Mouse (Mus musculus) embryonic facial prominence, embryonic 10.5 days (tissue): Measurements from ENCODE around the gene Ndufs6. TPM values are rescaled to one million over a fixed set of nuclear protein-coding genes. Genes with fewer than 3 reads are reported as not detected.
A peak's percentile ranks its signal among the peaks of the same experiment; 100 is the strongest.

ENCODE experiments used
- DNase-seq: peaks from one replicate; pipeline ENCODE4 v3.0.0-alpha.2; 2017; ENCODE audit warnings: low spot score
- H3K27ac ChIP-seq: fragments of 300-500 bp; sonication (generic); replicated peaks from 2 replicates; pipeline ENCODE4 v1.5.1; 2016; ENCODE audit warnings: mild to moderate bottlenecking
- H3K27me3 ChIP-seq: fragments of 300-500 bp; sonication (generic); replicated peaks from 2 replicates; pipeline ENCODE4 v1.6.1; 2016; ENCODE audit warnings: low read depth, mild to moderate bottlenecking; ENCODE audit not compliant: poor library complexity, severe bottlenecking
- H3K36me3 ChIP-seq: fragments of 300-500 bp; sonication (generic); replicated peaks from 2 replicates; pipeline ENCODE4 v1.6.1; 2016; ENCODE audit warnings: mild to moderate bottlenecking, moderate library complexity
- H3K4me1 ChIP-seq: fragments of 300-500 bp; sonication (generic); 2 replicates; pipeline ENCODE4 v1.6.1; 2016
- H3K4me3 ChIP-seq: fragments of 300-500 bp; sonication (generic); 2 replicates; pipeline ENCODE4 v1.5.1; 2016; ENCODE audit warnings: mild to moderate bottlenecking, moderate library complexity
- H3K9me3 ChIP-seq: fragments of 300-500 bp; sonication (generic); 2 replicates; pipeline ENCODE4 v1.6.1; 2016; ENCODE audit warnings: mild to moderate bottlenecking
- WGBS: fragments of 180-500 bp; shearing (Covaris S2); methylation state at CpG from one replicate; pipeline ENCODE4 v1.1.7; 2016; 5-methylcytosine and 5-hydroxymethylcytosine counted together
- polyA plus RNA-seq: library from polyadenylated mRNA; unstranded; fragments of >200 nt; fragmentation: Nextera tagmentation; extraction: Ambion mirVana; gene quantifications from 2 replicates; pipeline ENCODE4 v1.2.1, GENCODE M21; 2016

The Ndufs6 gene
- polyA plus RNA-seq, 1 experiment from 2014 or later = 401 TPM

DNA sequence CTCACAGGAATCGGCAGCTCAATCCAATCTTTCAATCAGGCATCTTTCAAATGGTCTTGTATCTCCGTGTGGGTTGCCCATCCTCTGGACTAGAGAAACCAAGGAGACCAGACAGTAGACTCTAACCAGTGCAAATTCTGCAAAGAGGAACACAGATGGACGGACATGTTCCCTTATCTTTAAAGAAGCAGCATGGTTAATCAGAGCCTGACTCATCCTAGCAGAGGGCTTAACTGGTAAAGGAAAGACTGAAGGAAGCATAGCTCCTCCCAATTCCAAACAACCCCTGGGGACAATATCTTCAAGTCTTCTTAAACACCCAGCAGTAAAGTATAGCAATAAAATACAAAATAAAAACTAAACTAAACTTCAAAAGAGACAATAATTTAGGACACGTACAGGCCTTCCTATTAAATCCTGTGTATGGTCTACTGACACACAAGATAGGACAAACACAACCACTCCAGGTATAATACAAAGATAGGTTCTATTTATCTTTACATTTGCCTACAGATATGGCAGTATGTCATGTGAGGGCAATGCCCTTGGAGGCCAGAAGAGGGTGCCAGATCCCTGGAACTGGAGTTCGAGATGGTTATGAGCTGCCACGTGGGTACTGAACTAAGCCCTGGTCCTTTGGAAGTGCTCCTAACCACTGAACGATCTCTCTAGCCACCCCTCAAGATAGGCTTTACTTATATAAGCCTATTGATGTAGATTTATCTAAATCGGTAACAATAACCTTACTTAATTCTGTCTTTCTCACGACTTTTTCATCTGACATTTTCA is 17.0 kb upstream of the Ndufs6 start:
- Histone ChIP-seq H3K36me3 (no peaks in the 10 kb centered on the region), H3K4me3 (no peak overlapping the region), H3K9me3 (no peaks in the 10 kb centered on the region), H3K27me3 (no peaks in the 10 kb centered on the region), H3K4me1 (peaks cover 28% of the 10 kb centered on the region), H3K27ac (peak overlapping the region; percentile 63)
- no peak for DNase-seq
- 81% methylated on average over 9 of the region's 9 CpGs for WGBS

DNA sequence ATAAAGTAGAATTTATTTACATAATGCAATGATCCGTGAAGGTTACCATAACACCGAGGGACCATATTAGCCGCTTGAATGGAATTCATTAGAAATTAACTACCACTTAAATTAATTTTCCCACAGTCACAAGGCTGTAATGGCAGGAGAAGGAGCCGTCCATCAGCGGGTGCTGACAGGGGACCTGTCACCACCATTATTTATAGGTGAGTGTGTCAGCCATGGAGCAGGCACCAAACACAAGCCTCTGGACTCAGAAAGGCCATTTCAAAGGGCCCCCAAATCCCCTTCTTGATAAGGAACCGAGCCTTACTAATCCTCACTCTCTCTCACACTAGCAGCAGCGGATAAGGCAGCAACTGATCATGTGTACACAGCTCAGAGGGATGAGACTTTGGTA is 8.4 kb upstream of the Ndufs6 start:
- H3K36me3 ChIP-seq = no peaks in the 10 kb centered on the region; the same call in 1 of the 2 replicates
- H3K4me3 ChIP-seq = no peak overlapping the region
- H3K27me3 ChIP-seq = no peaks in the 10 kb centered on the region
- H3K9me3 ChIP-seq = no peaks in the 10 kb centered on the region
- peaks cover 17% of the 10 kb centered on the region for H3K4me1 ChIP-seq
- WGBS = 74% methylated on average over 7 of the region's 7 CpGs
- no peak for DNase-seq
- H3K27ac ChIP-seq = no peak overlapping the region

DNA sequence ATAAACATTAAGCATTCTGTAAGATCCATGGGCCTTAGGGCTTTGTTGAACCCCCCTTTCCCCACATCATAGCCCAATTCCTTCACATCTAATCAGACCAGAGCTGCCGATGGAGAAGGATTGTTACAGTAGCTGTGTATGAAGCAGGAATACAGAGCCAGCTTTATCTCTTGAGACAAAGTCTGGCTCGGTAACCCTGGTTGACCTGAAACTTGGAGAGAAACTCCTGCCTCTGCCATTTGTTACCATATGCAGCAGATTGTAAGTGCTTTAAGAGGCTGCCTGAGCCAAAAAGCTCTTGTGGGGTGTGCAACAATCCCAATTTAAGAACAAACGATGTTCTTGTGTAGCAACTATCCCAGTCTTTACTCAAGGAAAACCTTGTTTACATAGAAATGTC is 3.4 kb upstream of the Ndufs6 start:
- no peak for DNase-seq
- no peaks in the 10 kb centered on the region for H3K27me3 ChIP-seq
- H3K9me3 ChIP-seq = no peaks in the 10 kb centered on the region
- H3K4me3 ChIP-seq = peak overlapping the region; percentile 93
- H3K36me3 ChIP-seq = no peaks in the 10 kb centered on the region; the same call in 1 of the 2 replicates
- WGBS = 74% methylated on average over 3 of the region's 3 CpGs
- H3K27ac ChIP-seq = peak overlapping the region; percentile 91; the same call in 1 of the 2 replicates
- peaks cover 32% of the 10 kb centered on the region for H3K4me1 ChIP-seq

DNA sequence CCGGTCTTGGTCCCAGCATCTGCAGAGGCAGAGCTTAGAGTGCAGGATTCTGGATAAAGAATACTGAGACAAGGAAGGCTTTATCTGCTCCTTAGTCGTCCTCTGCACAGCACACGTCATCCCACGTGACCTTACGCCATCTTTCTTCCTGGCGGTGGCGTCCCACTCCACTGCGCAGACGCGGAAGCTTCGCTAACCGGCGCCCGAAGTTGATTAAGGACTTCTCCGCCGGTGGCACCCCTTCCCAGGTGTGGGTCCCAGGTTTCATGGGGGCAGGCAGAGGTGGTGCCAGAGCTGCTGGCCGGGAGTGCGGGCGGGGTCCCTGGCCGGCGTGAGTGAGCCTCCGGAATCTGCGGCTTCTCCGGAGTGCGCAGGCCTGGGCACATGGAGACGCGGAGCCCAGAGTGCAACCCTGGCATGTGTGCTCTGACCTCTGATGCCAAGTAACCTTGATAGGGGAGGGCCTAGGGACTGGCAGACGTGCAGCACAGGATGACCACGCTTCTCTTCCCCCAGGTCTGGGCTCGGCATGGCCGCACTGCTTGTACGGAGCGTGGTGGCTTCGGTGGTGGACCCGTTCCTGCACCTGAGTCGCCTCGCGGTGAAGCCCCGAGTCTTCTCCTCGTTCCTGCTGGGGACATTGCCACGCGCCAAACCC is 2.6 kb upstream of the Ndufs6 start:
- no peaks in the 10 kb centered on the region for H3K9me3 ChIP-seq
- peak overlapping the region; percentile 93 for H3K4me3 ChIP-seq
- H3K27me3 ChIP-seq = no peaks in the 10 kb centered on the region
- H3K4me1 ChIP-seq = peaks cover 32% of the 10 kb centered on the region
- peaks cover 7% of the 10 kb centered on the region for H3K36me3 ChIP-seq
- peak; percentile 86 for DNase-seq
- under 1% methylated on average over 42 of the region's 42 CpGs for WGBS
- H3K27ac ChIP-seq = peak overlapping the region; percentile 91

GRCm38 (mm10) chr13:73323406-73323805 is 4.9 kb downstream of the Ndufs6 start:
- WGBS = 96% methylated on average over 4 of the region's 4 CpGs
- Histone ChIP-seq H3K27me3 (no peaks in the 10 kb centered on the region), H3K27ac (no peak overlapping the region), H3K4me3 (no peak overlapping the region), H3K4me1 (peaks cover 7% of the 10 kb centered on the region), H3K9me3 (no peaks in the 10 kb centered on the region), H3K36me3 (peaks cover 82% of the 10 kb centered on the region)
- DNase-seq = no peak

GRCm38 (mm10) chr13:73322626-73323025 is 5.7 kb downstream of the Ndufs6 start:
- Histone ChIP-seq H3K4me1 (peaks cover 4% of the 10 kb centered on the region), H3K27ac (no peak overlapping the region), H3K9me3 (peaks cover 3% of the 10 kb centered on the region; the same call in 1 of the 2 replicates), H3K36me3 (peaks cover 90% of the 10 kb centered on the region), H3K4me3 (no peak overlapping the region), H3K27me3 (no peaks in the 10 kb centered on the region)
- 85% methylated on average over 10 of the region's 10 CpGs for WGBS
- no peak for DNase-seq

- Histone ChIP-seq H3K4me1 (no peaks in the 10 kb centered on the region), H3K9me3 (peaks cover 10% of the 10 kb centered on the region; the same call in 1 of the 2 replicates), H3K27me3 (no peaks in the 10 kb centered on the region), H3K36me3 (peaks cover 94% of the 10 kb centered on the region), H3K27ac (no peak overlapping the region), H3K4me3 (no peak overlapping the region)
- WGBS = 97% methylated on average over 4 of the region's 4 CpGs
- DNase-seq = no peak
Observed at GRCm38 (mm10) chr13:73320048-73320447, 8.3 kb downstream of the Ndufs6 start.

DNA sequence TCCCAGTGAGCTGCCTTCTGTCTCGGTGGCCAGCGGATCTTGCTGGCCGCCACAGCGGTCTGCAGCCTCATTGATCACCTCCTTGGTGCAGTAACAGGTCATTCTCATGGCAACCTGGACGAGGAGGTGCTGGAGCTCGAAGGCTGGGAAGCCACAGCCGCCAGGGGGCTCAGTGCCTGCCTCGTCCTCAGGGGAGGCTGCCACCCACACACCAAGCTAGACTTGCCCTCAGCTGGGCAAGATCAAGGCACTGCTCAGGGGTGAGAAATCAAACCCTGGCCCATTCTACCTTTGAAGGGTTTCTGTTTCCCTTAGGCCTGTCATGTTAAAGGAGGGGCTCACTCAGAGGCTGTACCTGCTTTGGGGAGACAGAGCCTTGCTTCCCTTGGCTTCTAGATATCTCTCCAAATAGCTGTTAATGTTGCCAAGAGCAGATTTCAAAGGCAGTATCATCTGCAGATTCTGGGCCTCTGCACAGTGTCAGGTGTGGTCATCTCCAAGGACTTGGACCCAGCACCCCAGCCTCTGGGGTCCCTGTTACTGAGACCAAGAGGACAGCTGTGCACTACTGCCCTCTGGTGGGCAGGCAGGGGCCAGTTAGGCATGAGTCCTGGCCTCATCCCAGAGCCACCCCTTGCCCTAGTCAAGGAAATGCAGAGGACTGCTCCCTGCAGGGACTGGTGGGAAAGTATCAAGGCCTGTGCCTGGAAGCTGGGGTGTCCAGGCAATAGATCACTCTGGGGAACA is 18.0 kb downstream of the Ndufs6 start:
- peaks cover 7% of the 10 kb centered on the region; the same call in 1 of the 2 replicates for H3K4me1 ChIP-seq
- no peak overlapping the region for H3K4me3 ChIP-seq
- H3K36me3 ChIP-seq = 0 out of 2 replicates have a peak, but pooled peaks cover 3% of the 10 kb centered on the region
- no peaks in the 10 kb centered on the region for H3K9me3 ChIP-seq
- no peak overlapping the region; the same call in 1 of the 2 replicates for H3K27ac ChIP-seq
- peak; percentile 79 for DNase-seq
- 29% methylated on average over 8 of the region's 8 CpGs for WGBS
- H3K27me3 ChIP-seq = peaks cover 22% of the 10 kb centered on the region

DNA sequence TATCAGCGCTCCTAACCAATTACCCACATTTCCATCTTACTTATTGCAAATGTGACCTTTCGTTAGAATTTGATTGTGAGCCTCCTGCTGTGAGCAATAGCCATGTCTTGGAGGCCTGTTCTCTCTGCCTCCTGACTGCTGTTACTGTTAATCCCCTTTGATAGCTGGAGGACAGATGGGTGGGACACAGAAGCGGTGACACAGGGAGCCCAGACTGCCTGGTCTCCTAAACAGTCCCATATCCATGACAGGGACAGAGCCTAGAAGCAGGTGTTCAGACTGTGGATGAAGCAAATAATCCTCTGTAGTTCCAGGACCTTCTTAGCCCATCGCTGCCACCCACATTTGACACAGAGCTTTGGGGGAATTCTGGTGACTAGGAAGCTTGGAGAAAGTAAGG is 21.9 kb downstream of the Ndufs6 start:
- Histone ChIP-seq H3K27me3 (peaks cover 37% of the 10 kb centered on the region), H3K4me1 (peaks cover 11% of the 10 kb centered on the region; the same call in 1 of the 2 replicates), H3K36me3 (no peaks in the 10 kb centered on the region), H3K4me3 (no peak overlapping the region), H3K9me3 (no peaks in the 10 kb centered on the region), H3K27ac (no peak overlapping the region)
- WGBS = 56% methylated on average over 4 of the region's 4 CpGs
- DNase-seq = no peak

GRCm38 (mm10) chr13:73306085-73306410 is 22.3 kb downstream of the Ndufs6 start:
- no peak for DNase-seq
- Histone ChIP-seq H3K27me3 (peaks cover 37% of the 10 kb centered on the region), H3K27ac (no peak overlapping the region), H3K4me3 (no peak overlapping the region), H3K4me1 (peaks cover 11% of the 10 kb centered on the region; the same call in 1 of the 2 replicates), H3K36me3 (no peaks in the 10 kb centered on the region), H3K9me3 (no peaks in the 10 kb centered on the region)
- 51% methylated on average over 4 of the region's 4 CpGs for WGBS

DNA sequence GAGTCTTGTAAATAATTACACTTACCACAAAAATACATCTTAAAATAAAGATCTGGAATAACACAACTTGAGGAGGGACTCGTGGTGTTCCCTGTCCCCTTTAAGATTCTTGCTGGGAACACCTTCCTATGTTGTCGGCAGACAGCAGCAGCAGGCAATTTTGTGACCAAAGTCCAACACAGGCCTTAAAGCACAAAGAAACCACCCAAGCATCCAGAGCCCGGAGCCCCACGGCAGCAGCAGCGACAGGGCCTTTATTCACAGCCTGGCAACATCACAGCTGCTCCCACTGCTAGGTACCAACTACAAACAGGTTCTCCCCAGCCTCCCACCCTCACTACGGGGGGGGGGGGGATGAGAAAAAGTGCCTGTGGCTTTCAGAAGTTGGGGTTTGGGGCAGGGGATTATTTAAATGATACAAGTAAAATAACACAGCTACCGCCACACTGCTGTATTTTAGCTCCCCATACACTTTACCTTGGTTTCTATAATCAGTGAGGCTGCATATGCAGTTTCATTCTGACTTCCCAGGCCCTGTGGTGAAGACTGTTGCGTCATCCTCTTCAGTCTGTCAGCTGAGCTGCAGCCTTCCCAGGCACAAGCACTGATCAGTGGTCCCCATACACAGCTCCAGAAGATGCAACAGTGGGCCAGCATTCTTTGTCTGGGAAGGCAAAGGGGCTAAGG is 22.8 kb downstream of the Ndufs6 start:
- Histone ChIP-seq H3K4me1 (peaks cover 11% of the 10 kb centered on the region; the same call in 1 of the 2 replicates), H3K9me3 (no peaks in the 10 kb centered on the region), H3K36me3 (no peaks in the 10 kb centered on the region), H3K4me3 (no peak overlapping the region), H3K27ac (no peak overlapping the region), H3K27me3 (peaks cover 37% of the 10 kb centered on the region)
- DNase-seq = no peak
- 37% methylated on average over 8 of the region's 8 CpGs for WGBS

- H3K36me3 ChIP-seq = no peaks in the 10 kb centered on the region
- peak; percentile 17 for DNase-seq
- WGBS = 58% methylated on average over 6 of the region's 6 CpGs
- peaks cover 11% of the 10 kb centered on the region; the same call in 1 of the 2 replicates for H3K4me1 ChIP-seq
- H3K4me3 ChIP-seq = no peak overlapping the region
- no peak overlapping the region for H3K27ac ChIP-seq
- H3K27me3 ChIP-seq = peaks cover 37% of the 10 kb centered on the region
- H3K9me3 ChIP-seq = no peaks in the 10 kb centered on the region
Observed at GRCm38 (mm10) chr13:73304729-73305128, 23.6 kb downstream of the Ndufs6 start.
